Mouse (Mus musculus) ES-E14 (cell line): Measurements from ENCODE around the gene Slfnl1. TPM values are rescaled to one million over a fixed set of nuclear protein-coding genes. Genes with fewer than 3 reads are reported as not detected.

Source experiments
- DNase-seq: peaks from one replicate; pipeline ENCODE4 v3.0.0-alpha.2; 2013; ENCODE audit warnings: low read depth, low spot score
- H3K27ac ChIP-seq: 2 replicates; pipeline ENCODE4 v1.5.1; 2012; ENCODE audit warnings: low read depth, mild to moderate bottlenecking, low read length, moderate library complexity, mixed read lengths; ENCODE audit not compliant: poor library complexity, insufficient read depth, severe bottlenecking
- H3K36me3 ChIP-seq: 2 replicates; pipeline ENCODE4 v1.6.1; 2012; ENCODE audit warnings: mild to moderate bottlenecking, low read length, moderate library complexity, mixed read lengths; ENCODE audit not compliant: control insufficient read depth, poor library complexity, insufficient read depth, severe bottlenecking
- H3K4me1 ChIP-seq, 2 experiments: fragments of 150-350 bp in 1 of 2; sonication (generic) in 1 of 2; 2 replicates each; pipeline ENCODE4 v1.6.1; 2012; ENCODE audit warnings: low read length in 2 of 2, mild to moderate bottlenecking in 1 of 2, mixed read lengths in 1 of 2; ENCODE audit not compliant: control insufficient read depth in 2 of 2, insufficient read depth in 2 of 2, poor library complexity in 1 of 2
- H3K4me3 ChIP-seq, 2 experiments: fragments of 150-350 bp in 1 of 2; sonication (generic) in 1 of 2; 2 replicates each; pipeline ENCODE4 v1.5.1; 2012; ENCODE audit warnings: low read length in 2 of 2, low read depth in 1 of 2, mild to moderate bottlenecking in 1 of 2, mixed read lengths in 1 of 2; ENCODE audit not compliant: insufficient read depth in 1 of 2, poor library complexity in 1 of 2, severe bottlenecking in 1 of 2
- H3K9ac ChIP-seq: 2 replicates; pipeline ENCODE4 v1.6.1; 2012; ENCODE audit warnings: low read depth, mild to moderate bottlenecking, low read length, mixed read lengths; ENCODE audit not compliant: poor library complexity, insufficient read depth, severe bottlenecking
- H3K9me3 ChIP-seq: fragments of 150-350 bp; sonication (generic); 2 replicates; pipeline ENCODE4 v1.6.1; 2012; ENCODE audit warnings: low read depth, mild to moderate bottlenecking, low read length; ENCODE audit not compliant: control insufficient read depth, insufficient read depth
- CHD2 ChIP-seq: IDR thresholded peaks from 2 replicates; pipeline ENCODE4 v1.6.1; 2014; ENCODE audit warnings: mild to moderate bottlenecking, low read depth, low read length, inconsistent platforms
- HCFC1 ChIP-seq: IDR thresholded peaks from 2 replicates; pipeline ENCODE4 v1.6.1; 2012; ENCODE audit warnings: low read length, inconsistent platforms, borderline replicate concordance; ENCODE audit not compliant: insufficient read depth
- MAFK ChIP-seq: IDR thresholded peaks from 2 replicates; pipeline ENCODE4 v1.6.1; 2014; ENCODE audit warnings: mild to moderate bottlenecking, low read depth, low read length, inconsistent platforms; ENCODE audit not compliant: insufficient read depth
- ZC3H11A ChIP-seq: IDR thresholded peaks from 2 replicates; pipeline ENCODE4 v1.6.1; 2012; ENCODE audit warnings: low read depth, mild to moderate bottlenecking, inconsistent platforms, low read length, borderline replicate concordance
- ZNF384 ChIP-seq: IDR thresholded peaks from 2 replicates; pipeline ENCODE4 v1.6.1; 2012; ENCODE audit warnings: low read depth, low read length, inconsistent platforms
- in situ Hi-C, 2 experiments: fragments of 600-800 bp; cut with MboI; formaldehyde crosslinking; loops; one replicate each; pipeline ENCODE4 v1.15.1; 2025; ENCODE audit warnings: low sequenced_read_pairs in 2 of 2, inconsistent platforms in 1 of 2; ENCODE audit not compliant: unreplicated experiment in 2 of 2
- total RNA-seq: library from RNA; depleted of rRNA; stranded (reverse); fragments of 300-350 nt; gene quantifications from 2 replicates; pipeline ENCODE4 v1.2.3, GENCODE M21; 2012

The Slfnl1 gene
- total RNA-seq, 1 experiment, result not detected

DNA sequence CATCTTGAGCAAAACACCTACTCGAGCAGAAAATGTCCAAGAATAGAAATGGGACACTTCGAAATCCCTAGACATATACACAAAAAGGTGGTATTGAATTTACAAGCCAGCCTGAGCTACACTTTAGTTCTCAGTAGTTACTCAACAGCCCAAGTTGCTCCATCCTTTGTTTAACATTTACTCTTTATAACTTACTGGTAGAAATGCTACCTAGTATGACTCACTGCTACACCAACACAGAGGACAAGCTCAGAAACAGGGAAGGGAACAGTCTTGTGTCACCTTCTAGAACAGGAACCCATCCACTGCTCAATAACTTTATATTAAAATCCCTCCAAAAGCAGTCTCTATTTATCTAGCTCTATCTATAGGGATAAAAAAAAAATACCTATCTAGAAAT is 33.7 kb downstream of the Slfnl1 start:
- peaks cover 27% of the 10 kb centered on the region for H3K36me3 ChIP-seq
- H3K4me3 ChIP-seq, result no peak overlapping the region
- TF ChIP-seq MAFK (no peak), ZC3H11A (no peak), HCFC1 (no peak), CHD2 (no peak), ZNF384 (no peak)
- no peaks in the 10 kb centered on the region for H3K9me3 ChIP-seq
- in situ Hi-C loops, result no loop called here
- H3K27ac ChIP-seq, result no peak overlapping the region
- H3K4me1 ChIP-seq, result peaks cover 0 to 3% of the 10 kb centered on the region in 2 experiments; a peak in 1 of 4 replicates
- no peak overlapping the region for H3K9ac ChIP-seq
- DNase-seq, result no peak

DNA sequence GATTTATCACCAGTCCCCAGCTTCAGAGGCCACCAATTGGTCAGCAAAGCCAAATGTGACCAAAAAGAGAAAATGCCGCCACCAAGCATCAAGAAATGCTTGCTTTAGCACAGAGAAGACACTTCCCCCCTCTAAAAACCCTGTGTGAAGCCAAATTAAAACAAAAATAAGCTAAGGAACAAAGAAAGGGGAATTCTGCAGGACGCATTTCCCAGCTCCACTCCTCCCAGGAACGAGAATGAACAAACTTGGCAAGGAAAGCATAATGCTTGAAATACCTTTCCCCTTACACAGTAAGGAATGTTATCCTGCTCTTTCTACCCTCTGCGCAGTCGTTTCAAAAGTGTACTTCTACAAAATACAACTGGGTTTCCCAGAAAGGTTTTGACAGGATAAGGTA is 36.0 kb downstream of the Slfnl1 start:
- Histone ChIP-seq H3K4me3 (no peak overlapping the region), H3K4me1 (peaks cover 0 to 3% of the 10 kb centered on the region in 2 experiments; a peak in 1 of 4 replicates), H3K36me3 (peaks cover 16% of the 10 kb centered on the region), H3K9ac (no peak overlapping the region), H3K27ac (no peak overlapping the region), H3K9me3 (no peaks in the 10 kb centered on the region)
- TF ChIP-seq MAFK (no peak), ZC3H11A (no peak), CHD2 (no peak), ZNF384 (no peak), HCFC1 (no peak)
- in situ Hi-C loops, result no loop called here
- no peak for DNase-seq

DNA sequence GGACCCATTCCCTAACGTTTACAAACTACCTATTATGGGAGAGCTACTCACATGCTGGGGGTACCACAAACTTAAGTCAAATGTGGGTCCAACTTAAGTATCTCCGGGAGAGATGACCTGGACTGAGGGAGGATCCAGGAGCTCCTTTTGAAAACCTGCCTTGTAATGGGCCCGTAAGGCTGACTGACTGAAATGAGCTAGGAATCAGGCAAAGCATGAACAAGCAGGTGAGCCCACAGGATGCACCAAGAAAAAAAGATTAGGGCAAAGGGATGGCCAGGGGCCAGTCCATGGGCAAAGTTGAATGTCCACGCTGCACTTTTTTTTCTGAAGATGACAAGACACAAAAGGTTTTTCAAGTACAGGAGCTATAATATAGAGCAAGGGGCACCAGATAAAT is 37.0 kb downstream of the Slfnl1 start:
- Histone ChIP-seq H3K4me1 (peaks cover 0 to 3% of the 10 kb centered on the region in 2 experiments; a peak in 1 of 4 replicates), H3K36me3 (peaks cover 9% of the 10 kb centered on the region), H3K4me3 (peak overlapping the region; percentile 93), H3K27ac (no peak overlapping the region), H3K9ac (peak overlapping the region; percentile 98), H3K9me3 (no peaks in the 10 kb centered on the region)
- DNase-seq, result no peak
- TF ChIP-seq ZC3H11A, result no peak
- TF ChIP-seq MAFK, result no peak
- no peak for TF ChIP-seq CHD2
- no peak for TF ChIP-seq HCFC1
- TF ChIP-seq ZNF384, result no peak
- in situ Hi-C loops, result no loop called here

DNA sequence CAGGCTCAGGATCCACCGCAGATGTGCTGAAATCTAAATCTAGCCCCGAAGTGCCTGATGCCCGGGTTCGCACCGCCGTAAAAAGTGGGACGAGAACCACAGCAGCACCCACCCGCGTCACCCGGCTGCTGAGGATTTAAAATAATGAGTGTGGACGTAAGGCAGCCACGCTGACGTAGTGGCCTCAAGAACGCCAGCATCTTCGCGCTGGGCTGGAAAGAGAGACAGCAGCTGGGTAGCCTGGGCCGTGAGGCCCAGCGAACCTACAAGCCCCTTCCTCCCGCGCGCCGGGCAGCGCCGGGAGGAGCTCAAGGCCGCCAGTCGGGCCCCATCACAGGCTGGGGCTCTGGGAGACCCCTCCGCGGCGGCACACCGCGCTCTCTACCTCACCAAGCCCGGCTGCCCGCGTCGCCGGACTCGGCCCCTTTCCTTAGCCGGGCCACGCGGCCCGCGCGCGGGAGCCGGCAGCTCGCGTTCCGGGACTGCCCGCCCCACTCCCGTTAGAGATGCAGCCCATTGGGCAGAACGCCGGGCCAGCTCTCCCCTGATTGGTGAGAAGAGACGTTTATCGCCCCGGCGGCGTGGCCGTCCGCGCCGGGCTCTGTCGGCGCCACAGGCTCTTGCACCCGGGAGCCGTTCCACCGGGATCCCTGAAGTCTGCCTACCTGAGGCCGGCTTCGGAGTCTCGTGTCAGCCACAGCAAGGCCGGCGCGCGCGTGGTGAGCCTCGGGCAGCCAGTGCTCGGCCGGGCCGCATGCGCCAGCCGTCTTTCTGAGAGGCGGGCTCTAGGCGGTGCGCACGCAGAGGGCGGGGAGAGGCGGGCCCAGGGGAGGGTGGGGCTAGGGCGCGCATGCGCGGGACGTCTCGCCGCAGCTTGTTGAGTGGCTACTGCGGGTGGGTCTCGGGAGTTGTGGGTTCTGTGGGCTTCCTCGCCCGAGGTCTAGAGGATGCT is 37.7 kb downstream of the Slfnl1 start, which contains the start of gene Ctps:
Ctps (minus strand) TSS at position 791 of the 952 bp plus-strand sequence.
- in situ Hi-C loops, result no loop called here
- H3K36me3 ChIP-seq, result peaks cover 3% of the 10 kb centered on the region
- peak within 1 kb of the TSS; percentile 93 for H3K4me3 ChIP-seq
- H3K9me3 ChIP-seq, result no peaks in the 10 kb centered on the region
- peak within 1 kb of the TSS; percentile 82 for H3K27ac ChIP-seq
- TF ChIP-seq MAFK (no peak), ZNF384 (no peak), ZC3H11A (no peak), CHD2 (no peak; the same call in 1 of the 2 replicates), HCFC1 (no peak)
- H3K9ac ChIP-seq, result peak within 1 kb of the TSS; percentile 98
- peak; percentile 89 for DNase-seq
- H3K4me1 ChIP-seq, result peaks cover 0 to 3% of the 10 kb centered on the region in 2 experiments; a peak in 1 of 4 replicates
